Mouse (Mus musculus) ovary, postnatal 36 days (tissue): ENCODE measurements around the gene Ubl3.

ENCODE experiments used
- DNase-seq: peaks from one replicate; pipeline ENCODE4 v3.0.0; 2022; ENCODE audit warnings: low spot score, mixed read lengths

The Ubl3 gene

DNA sequence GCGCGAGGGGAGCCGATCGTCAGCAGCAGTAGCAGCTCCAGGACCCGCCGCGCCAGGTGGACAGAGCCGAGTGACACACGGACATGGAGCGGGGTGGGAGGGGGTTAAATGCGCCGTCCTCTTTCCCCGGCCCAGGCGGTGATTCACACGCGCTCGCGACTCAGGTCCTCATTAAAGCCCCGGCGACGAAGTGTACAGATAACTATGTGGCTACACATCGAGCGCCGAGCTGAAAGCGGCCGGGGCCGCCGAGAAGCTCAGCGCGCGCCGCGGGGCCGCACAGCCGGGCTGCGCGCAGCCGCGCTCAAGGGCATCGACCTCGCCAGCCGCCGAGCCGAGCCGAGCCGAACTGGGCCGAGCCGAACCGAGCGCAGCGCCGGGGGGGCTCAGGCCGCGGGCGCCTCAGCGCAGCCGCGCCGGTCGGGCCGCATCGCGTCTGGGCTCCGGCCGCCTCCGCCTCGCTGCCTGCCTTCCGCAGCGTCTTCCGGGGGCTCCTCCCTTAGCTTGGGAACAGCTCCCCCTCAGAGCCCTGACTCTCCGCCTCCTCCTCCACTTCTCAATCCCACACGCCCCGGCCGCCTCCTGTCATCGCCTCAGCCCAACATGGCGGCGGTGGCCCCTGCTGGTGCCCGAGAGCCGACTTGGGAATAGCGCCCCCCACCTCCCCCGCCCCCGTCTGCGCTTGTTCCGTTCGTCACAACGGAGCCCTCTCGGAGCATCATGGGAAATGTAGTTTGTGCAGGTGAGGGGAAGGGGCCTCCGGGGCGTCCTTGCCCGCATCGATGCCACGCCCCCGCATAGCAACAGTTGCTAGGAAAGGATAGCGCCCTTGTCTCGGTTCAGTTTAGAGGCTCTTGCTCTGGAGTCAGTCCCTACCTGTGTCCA is at the start of gene Ubl3:
Gene Ubl3, minus strand, starts transcription at position 603 of the 885 bp plus-strand sequence.
- peak; percentile 92 for DNase-seq

DNA sequence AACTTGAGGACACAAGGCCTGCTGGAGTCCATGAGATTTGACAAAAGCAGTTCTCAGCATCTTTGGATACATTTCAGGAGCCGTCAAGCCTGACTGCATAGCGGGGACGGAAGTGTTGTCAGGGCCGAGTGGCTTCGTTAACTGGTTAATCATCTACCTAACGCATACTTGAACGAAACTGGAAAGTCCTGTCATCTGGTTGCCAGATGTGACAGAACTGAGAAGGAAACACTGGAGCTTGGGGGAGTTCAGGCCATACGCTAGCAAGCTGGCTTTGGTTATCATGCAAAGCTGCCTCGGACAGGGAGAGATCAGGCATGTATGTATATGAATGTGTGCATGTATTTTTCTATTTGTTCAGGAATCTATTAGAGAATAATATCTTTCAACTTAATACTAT is 45.8 kb upstream of the Ubl3 start:
- DNase-seq, result no peak

DNA sequence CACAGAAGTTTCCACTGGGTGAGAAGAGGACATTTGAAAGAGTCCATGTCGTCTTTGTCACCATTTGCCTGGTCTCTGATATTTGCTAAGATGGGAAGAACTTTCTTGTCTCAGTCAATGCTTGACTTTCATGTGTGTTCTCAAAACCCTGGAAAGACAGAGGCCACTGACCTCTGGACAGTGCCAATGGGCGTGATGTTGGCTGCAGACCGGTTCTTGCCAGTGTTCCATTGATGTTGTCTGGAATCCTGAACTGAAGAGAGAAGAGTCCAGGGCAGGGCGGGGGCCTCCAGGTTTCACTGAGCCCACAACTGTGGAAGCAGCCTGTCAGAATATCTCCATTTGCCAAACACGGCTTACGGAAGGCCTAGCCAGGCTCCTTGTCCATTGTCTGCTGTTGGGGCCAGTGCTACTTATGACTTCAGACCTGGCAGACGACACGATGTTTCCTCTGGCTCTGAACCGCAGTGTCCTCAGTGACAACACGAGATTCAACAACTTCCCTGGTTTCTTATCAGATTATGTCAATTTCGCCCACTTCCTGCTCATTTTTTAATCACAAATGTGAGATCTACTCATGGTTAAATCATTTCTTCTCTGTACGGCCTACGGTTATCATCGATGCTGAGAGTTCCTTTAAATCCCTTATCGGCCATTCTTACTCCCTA is 43.6 kb upstream of the Ubl3 start:
- DNase-seq, result no peak

DNA sequence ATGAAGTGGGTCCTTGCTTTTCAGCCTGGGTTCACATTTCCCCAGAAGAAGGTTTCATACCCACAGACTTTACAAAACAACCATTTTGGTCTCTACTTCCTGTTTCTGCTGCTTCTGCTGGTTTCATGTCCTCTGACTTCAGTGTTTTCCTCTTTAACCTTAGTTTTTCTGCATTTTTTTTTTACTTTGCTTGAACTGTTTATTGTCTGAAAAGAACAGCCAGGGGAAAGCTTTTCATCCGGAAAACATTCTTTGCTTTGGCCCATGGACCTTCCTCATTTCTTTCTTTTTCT is 42.8 kb upstream of the Ubl3 start:
- DNase-seq, result no peak

GRCm38 (mm10) chr5:148594693-148595458 is 42.3 kb upstream of the Ubl3 start:
- no peak for DNase-seq

DNA sequence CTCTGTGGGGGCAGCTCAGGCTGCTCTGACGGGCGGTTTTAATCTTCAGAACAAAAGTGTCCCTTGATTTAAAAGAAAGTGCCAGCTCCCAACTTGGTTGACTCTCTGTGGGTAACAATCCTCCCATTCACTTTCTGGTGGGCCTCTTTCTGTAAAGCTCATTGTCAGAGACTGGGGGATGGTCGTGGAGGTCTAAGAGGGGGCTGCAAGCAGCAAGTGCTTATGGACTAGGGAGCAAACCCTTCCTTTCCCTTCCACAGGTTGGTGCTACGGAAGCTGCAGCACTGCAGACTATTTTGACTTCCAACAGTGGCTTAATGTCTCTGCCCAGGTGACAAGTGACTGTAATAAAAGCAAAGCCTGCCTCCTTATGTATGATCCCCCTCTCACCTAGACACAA is 41.0 kb upstream of the Ubl3 start:
- DNase-seq, result no peak

DNA sequence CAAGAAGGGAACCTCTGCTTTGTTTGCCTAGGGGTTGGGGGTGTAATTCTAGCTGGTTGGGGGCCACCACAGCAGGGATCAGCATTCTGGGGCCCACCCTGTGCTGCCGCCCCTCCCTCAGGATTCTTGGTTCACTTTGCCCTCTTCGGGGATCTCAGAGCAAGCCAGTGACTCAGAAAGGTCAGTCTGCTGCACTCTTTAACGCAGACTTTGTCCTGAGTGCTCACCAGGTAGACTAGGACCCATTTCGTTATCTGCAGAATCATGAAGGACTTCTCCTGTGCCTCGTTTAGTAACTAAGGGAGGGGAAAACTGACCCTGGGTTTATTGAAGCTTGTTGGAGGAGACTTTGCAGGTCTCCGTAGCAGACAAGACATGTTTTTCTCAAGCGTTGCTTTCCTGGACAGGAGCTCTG is 38.9 kb upstream of the Ubl3 start:
- no peak for DNase-seq

DNA sequence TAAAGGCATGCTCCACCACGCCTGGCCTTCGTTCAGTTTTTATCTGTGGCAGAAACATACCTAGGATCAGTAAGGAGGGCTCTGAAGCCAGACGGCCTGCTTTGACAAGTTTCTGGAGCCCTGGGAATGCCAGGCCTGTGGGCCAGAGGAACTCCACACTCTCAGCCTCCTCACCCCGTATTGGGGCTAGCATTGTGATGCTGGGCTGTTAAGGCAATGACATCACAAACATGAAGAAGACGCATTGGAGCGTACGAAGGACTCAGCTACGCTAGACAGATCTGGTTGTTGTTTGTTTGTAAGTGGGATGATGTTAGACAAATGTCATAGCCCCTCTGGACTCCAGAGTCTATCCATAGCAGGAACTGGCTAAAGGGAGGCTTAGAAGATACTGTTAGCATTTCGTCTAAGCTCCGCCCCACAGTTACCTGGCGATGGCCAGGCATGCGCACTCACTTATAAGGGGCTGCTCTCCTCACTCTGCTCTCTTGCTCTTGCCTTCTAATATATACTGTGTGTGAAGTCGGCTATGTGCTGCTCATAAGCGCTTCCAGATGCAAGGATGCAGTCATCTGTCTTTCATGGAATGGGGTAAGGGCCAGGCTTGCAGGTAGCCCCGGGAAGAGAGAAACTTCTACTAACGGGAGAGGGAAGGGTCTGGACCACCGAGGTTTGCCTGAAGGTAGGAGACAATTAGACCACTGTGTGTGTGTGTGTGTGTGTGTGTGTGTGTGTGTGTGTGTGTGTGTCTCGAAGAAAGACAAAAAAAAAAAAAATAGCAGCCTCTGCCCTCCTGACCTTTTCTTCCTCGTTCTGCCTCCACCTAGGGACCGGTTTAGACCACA is 38.2 kb upstream of the Ubl3 start:
- DNase-seq, result no peak

DNA sequence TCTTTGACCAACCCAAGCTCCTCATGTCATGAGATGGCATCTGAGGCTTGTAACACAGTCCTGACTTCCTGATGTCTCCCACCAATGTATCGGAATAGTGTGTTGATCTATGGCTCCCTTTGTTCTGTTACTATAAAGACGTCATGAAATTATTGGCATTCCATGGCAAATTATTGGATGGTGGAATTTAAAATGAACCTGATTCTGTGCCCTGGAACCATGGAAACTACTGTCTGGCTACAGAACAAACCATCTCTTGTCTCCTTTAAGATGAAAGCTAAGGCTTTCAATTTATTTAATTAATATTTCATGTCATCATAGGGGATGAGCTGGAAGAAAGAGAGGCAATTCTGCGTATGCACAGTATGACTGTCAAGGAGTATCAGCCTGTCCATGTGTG is 36.4 kb upstream of the Ubl3 start:
- DNase-seq, result no peak

DNA sequence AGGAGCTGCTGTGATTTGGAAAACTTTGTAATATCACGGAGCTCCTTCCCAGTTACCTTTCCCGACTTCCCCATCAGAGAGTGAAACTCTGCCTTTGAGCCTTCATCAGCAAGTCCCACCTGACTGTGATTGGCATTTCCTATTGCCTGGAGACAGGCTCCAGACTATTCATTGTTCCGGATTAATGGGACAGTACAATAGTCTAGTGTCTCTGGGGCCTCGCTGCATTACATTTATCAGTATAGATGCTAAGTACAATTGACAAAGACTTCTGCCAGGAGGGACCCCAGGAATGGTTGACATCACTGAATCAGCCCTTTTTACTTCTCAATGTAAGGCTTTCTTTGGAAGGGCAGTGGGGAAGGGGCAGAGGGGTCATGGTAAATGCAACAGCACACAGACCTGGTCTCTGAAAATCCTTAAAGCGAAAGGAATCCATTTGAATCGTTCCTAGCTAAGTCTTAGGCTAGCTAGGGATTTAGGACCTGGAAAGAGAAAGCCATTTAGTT is 35.6 kb upstream of the Ubl3 start:
- DNase-seq, result no peak

DNA sequence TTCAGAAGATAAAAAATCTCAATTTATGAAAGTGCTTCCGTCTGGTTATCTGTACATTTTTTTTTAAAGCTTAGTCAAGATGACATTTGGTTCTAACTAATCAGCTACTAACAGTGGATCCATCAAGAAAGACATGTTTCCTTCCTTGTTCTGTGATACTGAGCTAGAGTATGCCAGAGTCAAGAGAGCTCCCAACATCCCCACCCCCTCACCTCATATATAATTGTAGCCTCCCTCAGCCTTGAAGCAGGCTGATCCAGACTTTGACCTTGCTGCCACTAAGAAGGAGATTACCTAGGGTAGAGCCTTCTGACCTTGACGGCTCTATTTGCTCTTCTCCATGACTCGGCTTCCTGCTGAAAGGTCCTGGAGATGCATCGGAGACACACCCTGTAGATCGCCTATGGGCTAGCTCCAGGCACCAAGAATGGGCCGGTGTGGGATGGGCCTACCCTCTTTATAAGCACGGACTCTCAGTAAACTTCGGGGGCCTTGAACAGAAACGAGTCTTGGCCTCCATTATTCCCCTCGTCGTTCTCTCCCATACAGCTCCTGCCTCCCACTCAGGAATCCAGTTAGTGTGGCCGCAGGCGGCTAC is 27.9 kb upstream of the Ubl3 start:
- DNase-seq, result no peak

GRCm38 (mm10) chr5:148579156-148579555 is 26.6 kb upstream of the Ubl3 start:
- no peak for DNase-seq

DNA sequence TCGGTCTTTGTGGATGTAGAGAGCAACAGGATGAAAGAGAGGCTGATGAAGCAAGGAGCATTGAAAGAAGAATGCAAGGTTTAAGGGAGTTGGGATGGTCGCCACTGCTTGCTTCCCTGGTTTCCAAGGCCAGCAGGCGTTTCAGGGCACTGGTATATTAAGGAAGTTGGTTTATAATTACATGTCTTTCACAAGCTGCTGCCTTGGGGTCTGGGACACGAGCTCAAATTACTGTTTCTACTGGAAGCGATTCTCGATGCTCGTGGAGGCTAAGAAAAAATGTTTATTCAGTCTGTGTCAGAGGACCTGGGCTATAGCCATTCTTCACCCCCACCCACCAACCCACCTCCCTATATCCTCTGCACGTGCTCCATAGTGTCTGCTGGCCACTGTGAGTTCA is 25.8 kb upstream of the Ubl3 start:
- no peak for DNase-seq

DNA sequence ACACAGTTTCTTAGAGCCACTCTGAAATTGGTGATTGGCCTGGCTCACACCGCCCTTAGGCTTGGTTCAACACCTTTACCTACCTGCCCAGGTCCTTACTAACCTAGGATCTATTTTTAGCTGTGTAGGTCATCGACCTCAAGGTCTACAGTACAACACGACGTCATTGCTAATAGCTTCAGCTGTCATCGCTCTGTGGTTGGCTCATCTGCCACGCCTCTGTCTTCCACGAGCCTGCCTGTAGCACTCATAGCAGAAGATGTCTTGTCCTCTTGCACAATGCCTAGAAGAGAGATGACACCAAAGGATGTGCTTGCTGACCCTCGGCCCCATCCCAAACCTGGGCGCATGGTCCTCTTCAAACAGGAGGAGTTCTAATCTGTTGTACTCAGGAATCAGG is 24.7 kb upstream of the Ubl3 start:
- DNase-seq, result no peak

GRCm38 (mm10) chr5:148575163-148575562 is 22.6 kb upstream of the Ubl3 start:
- DNase-seq, result no peak

GRCm38 (mm10) chr5:148572676-148573075 is 20.1 kb upstream of the Ubl3 start:
- no peak for DNase-seq

- DNase-seq, result no peak
Measured at GRCm38 (mm10) chr5:148570571-148571304, 18.1 kb upstream of the Ubl3 start.

DNA sequence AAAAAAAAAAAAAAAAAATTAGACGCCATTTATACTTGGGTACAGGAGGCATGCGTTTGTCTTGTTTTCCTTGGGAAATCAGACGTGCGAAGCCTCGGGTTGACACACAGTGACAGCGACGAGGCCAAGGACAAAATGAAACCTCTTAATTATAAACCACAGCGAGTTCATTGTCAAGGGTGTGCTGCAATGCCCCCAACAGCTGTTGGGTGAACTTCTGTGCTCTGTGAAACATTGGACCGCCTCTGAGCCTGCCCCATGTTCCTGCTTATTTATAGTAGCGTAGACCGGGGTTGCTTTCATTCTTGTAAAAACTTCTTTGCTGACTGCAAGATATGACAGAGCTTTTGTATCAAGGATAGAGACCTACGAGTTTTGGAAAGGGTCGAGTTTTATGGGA is 16.9 kb upstream of the Ubl3 start:
- DNase-seq, result no peak

GRCm38 (mm10) chr5:148565636-148566035 is 13.0 kb upstream of the Ubl3 start:
- DNase-seq, result no peak

- no peak for DNase-seq
Measured at GRCm38 (mm10) chr5:148564073-148564472, 11.5 kb upstream of the Ubl3 start.

DNA sequence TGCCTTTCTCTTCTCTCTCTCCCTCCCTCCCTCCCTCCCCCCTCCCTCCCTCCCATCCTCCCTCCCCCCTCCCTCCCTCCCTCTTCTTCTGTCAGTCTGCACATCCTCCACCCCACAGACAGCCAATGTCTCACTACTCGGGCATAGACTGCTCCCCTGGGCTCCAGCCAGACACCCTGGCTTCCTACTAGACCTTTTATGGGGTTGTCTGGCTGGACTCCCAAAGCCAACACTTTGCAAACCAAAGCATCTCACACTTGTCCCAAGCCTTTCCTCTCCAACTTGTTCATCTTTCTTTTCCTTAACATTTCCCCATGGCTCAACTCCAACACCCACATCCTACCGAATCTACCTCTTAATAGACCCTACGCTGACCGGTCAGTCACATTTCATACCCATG is 10.7 kb upstream of the Ubl3 start:
- DNase-seq, result no peak
